Mouse (Mus musculus): Measurements from ENCODE around the gene Rimbp2.
A peak's percentile ranks its signal among the peaks of the same experiment; 100 is the strongest.
"Not testable (repeated sequence)": the region's sequence is repeated elsewhere in the genome, so short reads cannot be mapped to it uniquely, and the experiment has no call there.

Gene Rimbp2

GRCm38 (mm10) chr5:128735921-128736320, 217.4 kb downstream of the Rimbp2 start:
- no peak for DNase-seq

- peak; percentile 47 for DNase-seq
These were observed 219.3 kb downstream of the Rimbp2 start for GRCm38 (mm10) chr5:128733955-128734354.

GRCm38 (mm10) chr5:128732416-128733014, 220.8 kb downstream of the Rimbp2 start:
- DNase-seq = peak; percentile 45

- DNase-seq = peak; percentile 67
These were observed 222.7 kb downstream of the Rimbp2 start for GRCm38 (mm10) chr5:128730634-128731033.

GRCm38 (mm10) chr5:128729341-128729740, 223.9 kb downstream of the Rimbp2 start:
- no peak for DNase-seq

- not testable (repeated sequence) for DNase-seq
These were observed 232.8 kb downstream of the Rimbp2 start for GRCm38 (mm10) chr5:128720461-128720860.

GRCm38 (mm10) chr5:128715171-128715570, 238.1 kb downstream of the Rimbp2 start:
- DNase-seq = no peak

GRCm38 (mm10) chr5:128711847-128712246, 241.4 kb downstream of the Rimbp2 start:
- DNase-seq = peak; percentile 53

- DNase-seq = peak; percentile 27
These were observed 242.7 kb downstream of the Rimbp2 start for GRCm38 (mm10) chr5:128710596-128710995.

- DNase-seq = no peak
These were observed 244.4 kb downstream of the Rimbp2 start for GRCm38 (mm10) chr5:128708929-128709328.
